Comparison of ENCODE assay signal across 8 mouse cellular contexts in the genomic region with DNA sequence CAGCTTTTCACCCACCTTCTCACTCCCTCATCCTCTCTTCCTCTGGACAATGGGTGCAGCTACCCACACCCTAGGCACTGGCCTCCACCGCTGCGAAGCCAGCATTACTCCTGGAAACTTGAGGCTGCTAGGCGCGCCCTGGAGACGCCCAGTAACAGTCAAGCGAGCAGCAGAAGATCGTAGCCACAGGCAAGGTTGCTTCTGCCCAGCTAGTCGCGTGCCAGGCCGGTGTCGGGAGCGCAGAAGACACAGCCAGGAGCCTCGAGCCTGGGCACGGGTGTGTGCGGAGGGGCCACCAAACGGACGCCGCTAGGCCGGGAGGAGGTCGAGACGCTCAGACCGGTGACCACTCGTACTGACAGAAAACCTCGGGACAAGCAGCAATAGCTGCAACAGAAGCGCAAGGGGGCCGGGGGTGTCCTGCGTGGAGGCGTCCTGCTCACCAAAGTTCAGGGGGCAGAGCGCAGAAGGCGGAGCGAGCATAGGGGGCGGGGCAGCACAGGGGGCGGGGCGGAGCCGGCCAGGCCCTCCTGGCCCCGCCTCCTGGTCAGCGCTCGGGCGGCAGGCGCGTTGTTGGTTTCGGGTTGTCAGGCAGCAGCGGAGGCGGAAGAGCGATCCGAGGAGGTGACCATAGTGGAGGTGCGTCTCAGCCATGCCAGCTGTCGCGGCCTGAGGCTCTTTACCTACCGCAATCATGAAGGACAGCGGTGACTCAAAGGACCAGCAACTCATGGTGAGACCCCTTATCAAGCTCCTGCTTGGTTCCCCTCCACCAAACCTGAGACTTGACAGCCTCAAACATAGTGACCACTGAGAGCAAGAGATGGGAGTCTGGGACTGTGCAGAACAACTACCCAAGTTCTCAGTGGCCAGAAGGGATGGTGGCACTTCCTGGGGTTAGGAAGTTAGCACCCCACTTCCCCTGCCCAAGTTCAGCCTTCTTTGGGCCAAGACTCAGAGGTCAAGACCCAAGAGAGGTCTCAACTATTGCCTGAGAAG. TPM values are rescaled to one million over a fixed set of nuclear protein-coding genes. Genes with fewer than 3 reads are reported as not detected.
DNase-seq lines count a peak whose midpoint lies in the region; ATAC-seq lines count a peak whose summit lies in the region.

A gene (plus strand): TSS at position 569 of the 999 bp plus-strand sequence.

- peak within 1 kb of the TSS; percentile 34 for H3K4me3 ChIP-seq in hindbrain, embryonic 14.5 days (replicated peaks; ENCODE audit: low read length)
- H3K4me3 ChIP-seq in midbrain, embryonic 14.5 days (replicated peaks; ENCODE audit: low read depth, low read length) = peak within 1 kb of the TSS; percentile 43

- DNase-seq in frontal cortex, postnatal 14 days (ENCODE audit: low spot score in 2 of 2) = no peak
- peak; percentile 50 for DNase-seq in cerebellum, adult 9-11 months
- DNase-seq in gastrocnemius, adult 18-20 months (ENCODE audit: low spot score) = peak; percentile 39
- DNase-seq in hindbrain, embryonic 14.5 days (ENCODE audit: low spot score) = peak; percentile 57
- DNase-seq in liver = peak; percentile 74
- peak; percentile 73 for DNase-seq in midbrain, embryonic 14.5 days
- DNase-seq in testis, postnatal 14 days (ENCODE audit: low spot score) = peak; percentile 23

- H3K36me3 ChIP-seq in hindbrain, embryonic 14.5 days (replicated peaks; ENCODE audit: control insufficient read depth, insufficient read depth) = no peaks in the 10 kb centered on the region
- no peaks in the 10 kb centered on the region for H3K36me3 ChIP-seq in midbrain, embryonic 14.5 days (ENCODE audit: control insufficient read depth, insufficient read depth, low read length)

- H3K4me2 ChIP-seq in hindbrain, embryonic 14.5 days (replicated peaks) = peak within 1 kb of the TSS; percentile 58
- H3K4me2 ChIP-seq in midbrain, embryonic 14.5 days (ENCODE audit: low read length) = peak within 1 kb of the TSS; percentile 82

- ATAC-seq in frontal cortex, adult (ENCODE audit: low TSS enrichment) = peak; percentile 62
- 0 out of 2 replicates have a peak, but pooled peaks have one; percentile 51 for ATAC-seq in hindbrain, embryonic 14.5 days (ENCODE audit: low FRiP score)
- ATAC-seq in midbrain, embryonic 14.5 days (ENCODE audit: low FRiP score, low TSS enrichment) = peak; percentile 46; the same call in 1 of the 2 replicates

- H3K9me3 ChIP-seq in hindbrain, embryonic 14.5 days (ENCODE audit: control insufficient read depth, low read length) = no peaks in the 10 kb centered on the region
- H3K9me3 ChIP-seq in midbrain, embryonic 14.5 days (ENCODE audit: control insufficient read depth, low read length) = no peaks in the 10 kb centered on the region

- H3K4me1 ChIP-seq in hindbrain, embryonic 14.5 days (replicated peaks; ENCODE audit: control insufficient read depth, insufficient read depth, low read length) = 0 out of 2 replicates have a peak, but pooled peaks cover 3% of the 10 kb centered on the region
- 0 out of 2 replicates have a peak, but pooled peaks cover 3% of the 10 kb centered on the region for H3K4me1 ChIP-seq in midbrain, embryonic 14.5 days (ENCODE audit: control insufficient read depth, insufficient read depth, low read length)

- no peak within 1 kb of the TSS for H3K27ac ChIP-seq in hindbrain, embryonic 14.5 days
- no peak within 1 kb of the TSS for H3K27ac ChIP-seq in midbrain, embryonic 14.5 days (replicated peaks; ENCODE audit: low read depth, low read length)

- H3K27me3 ChIP-seq in hindbrain, embryonic 14.5 days (ENCODE audit: control insufficient read depth, insufficient read depth, low read length) = peaks cover 16% of the 10 kb centered on the region; the same call in 1 of the 2 replicates
- H3K27me3 ChIP-seq in midbrain, embryonic 14.5 days (ENCODE audit: control insufficient read depth, insufficient read depth, low read length) = peaks cover 7% of the 10 kb centered on the region; the same call in 1 of the 2 replicates

- 4% methylated on average over 48 of the region's 51 CpGs for WGBS in hindbrain, embryonic 14.5 days
- WGBS in midbrain, embryonic 14.5 days = 2% methylated on average over 50 of the region's 51 CpGs

- peak within 1 kb of the TSS; percentile 49 for H3K9ac ChIP-seq in hindbrain, embryonic 14.5 days
- peak within 1 kb of the TSS; percentile 34; the same call in 1 of the 2 replicates for H3K9ac ChIP-seq in midbrain, embryonic 14.5 days (replicated peaks; ENCODE audit: low read length)

RNA-seq across cellular contexts. Expression of the gene that starts here (rescaled TPM):
- 1 to 10 TPM in 1 of 2 experiments, under 1 TPM in 1; 0.57 to 1.1 TPM for total RNA-seq in gastrocnemius, adult 18-20 months (2021)
- polyA plus RNA-seq in hindbrain, embryonic 14.5 days (2014; fragmentation: Nextera tagmentation; extraction: Ambion mirVana) = 0.99 and 1.4 TPM in 2 replicates
- polyA plus RNA-seq in midbrain, embryonic 14.5 days (2014; fragmentation: Nextera tagmentation; extraction: Ambion mirVana) = 0.88 and 0.96 TPM in 2 replicates

Comparison
In these comparisons a context has a peak if more than half of its experiments do, and no peak if none do; other contexts are left out.
1. Peak in DNase-seq, ATAC-seq, H3K4me3 ChIP-seq, H3K9ac ChIP-seq and H3K4me2 ChIP-seq in midbrain, embryonic 14.5 days; RNA of the gene not detected or under 1 TPM.
2. DNase-seq: peak in cerebellum, adult 9-11 months (single experiment), gastrocnemius, adult 18-20 months (single experiment), hindbrain, embryonic 14.5 days (single experiment), liver (single experiment) and testis, postnatal 14 days (single experiment); none in frontal cortex, postnatal 14 days (0 of 2).
3. Peak in every context shown above with its lines, with median percentiles within 50 percentile points of each other: ATAC-seq.